Mouse (Mus musculus): ENCODE results near the gene Tada3. TPM values are rescaled to one million over a fixed set of nuclear protein-coding genes. Genes with fewer than 3 reads are reported as not detected.

The Tada3 gene
- total RNA-seq, 2 experiments from 2014 or later: 50.1 to 53.2 TPM

DNA sequence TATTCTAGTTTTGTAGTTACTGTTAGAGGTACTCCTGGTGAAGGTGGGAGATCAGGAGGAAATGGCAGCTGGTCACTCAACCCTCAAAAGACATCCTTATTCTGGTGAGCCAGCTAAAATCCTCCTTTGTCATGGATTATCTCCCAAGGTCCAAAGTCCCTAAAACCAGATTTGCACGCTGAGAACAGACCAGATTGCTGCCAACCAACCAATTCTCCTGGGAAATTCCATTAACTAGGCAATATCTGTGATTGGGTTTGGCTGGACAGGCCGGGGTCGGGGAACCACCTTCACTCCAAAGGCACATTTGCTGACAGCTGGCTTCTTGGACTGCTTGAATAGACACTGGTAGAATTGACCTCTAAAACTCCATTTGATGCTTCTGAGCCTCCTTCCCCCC, 13.0 kb upstream of the Tada3 start:
- no peak for DNase-seq (ENCODE audit: extremely low spot score in 1 of 2, low spot score in 1 of 2)

- no peak for DNase-seq (ENCODE audit: extremely low spot score in 1 of 2, low spot score in 1 of 2)
Observed at GRCm38 (mm10) chr6:113388960-113389359, 11.3 kb upstream of the Tada3 start, which contains the start of gene Ttll3. Gene Ttll3 (plus strand): TSS chr6:113389260.

GRCm38 (mm10) chr6:113386025-113386424, 8.3 kb upstream of the Tada3 start:
- DNase-seq (ENCODE audit: extremely low spot score in 1 of 2, low spot score in 1 of 2): no peak

DNA sequence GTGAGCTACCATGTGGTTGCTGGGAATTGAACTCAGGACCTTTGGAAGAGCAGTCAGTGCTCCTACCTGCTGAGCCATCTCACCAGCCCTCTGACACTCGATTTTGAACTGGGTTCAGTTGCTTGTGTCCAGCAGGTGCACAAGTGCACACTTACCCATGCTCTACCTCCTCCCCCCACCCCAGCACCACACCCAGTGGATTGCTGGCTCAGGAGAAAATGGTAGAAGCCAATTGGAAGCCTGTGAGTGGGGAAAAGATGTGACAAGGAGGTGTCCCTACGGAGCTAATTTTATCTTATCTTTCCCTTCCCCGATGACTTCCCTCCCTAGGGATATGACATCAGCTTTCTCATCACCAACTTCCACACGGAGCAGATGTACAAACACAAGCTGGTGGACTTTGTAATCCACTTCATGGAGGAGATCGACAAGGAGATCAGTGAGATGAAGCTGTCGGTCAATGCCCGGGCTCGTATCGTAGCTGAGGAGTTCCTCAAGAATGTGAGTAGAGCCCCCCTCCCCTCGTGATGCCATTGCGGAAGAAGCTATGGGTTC, 7.6 kb upstream of the Tada3 start:
- DNase-seq (ENCODE audit: extremely low spot score in 1 of 2, low spot score in 1 of 2): no peak

GRCm38 (mm10) chr6:113384351-113384927, 6.8 kb upstream of the Tada3 start:
- no peak for DNase-seq (ENCODE audit: extremely low spot score in 1 of 2, low spot score in 1 of 2)

GRCm38 (mm10) chr6:113380480-113380879, 2.8 kb upstream of the Tada3 start:
- DNase-seq (ENCODE audit: extremely low spot score in 1 of 2, low spot score in 1 of 2): no peak

DNA sequence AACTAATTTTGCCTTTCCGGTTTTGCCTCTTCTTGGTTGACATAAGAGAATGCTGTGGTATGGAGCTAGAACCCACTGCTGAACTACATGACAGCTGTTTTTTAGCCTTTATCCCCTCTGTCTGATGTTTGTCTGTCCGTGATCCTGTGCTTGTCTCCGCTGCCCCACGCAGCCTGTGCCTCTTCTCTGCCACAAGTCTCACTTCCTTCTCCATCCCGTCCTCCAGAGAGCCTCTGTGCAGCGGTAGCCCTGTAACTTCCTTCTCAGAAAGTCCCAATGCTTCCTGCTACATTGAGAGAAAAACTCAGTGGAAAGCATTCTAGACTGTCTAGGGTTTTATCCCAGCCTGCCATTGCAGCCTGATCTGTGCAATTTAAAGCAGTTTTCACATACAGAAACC, 1.6 kb upstream of the Tada3 start:
- DNase-seq (ENCODE audit: extremely low spot score in 1 of 2, low spot score in 1 of 2): no peak

DNA sequence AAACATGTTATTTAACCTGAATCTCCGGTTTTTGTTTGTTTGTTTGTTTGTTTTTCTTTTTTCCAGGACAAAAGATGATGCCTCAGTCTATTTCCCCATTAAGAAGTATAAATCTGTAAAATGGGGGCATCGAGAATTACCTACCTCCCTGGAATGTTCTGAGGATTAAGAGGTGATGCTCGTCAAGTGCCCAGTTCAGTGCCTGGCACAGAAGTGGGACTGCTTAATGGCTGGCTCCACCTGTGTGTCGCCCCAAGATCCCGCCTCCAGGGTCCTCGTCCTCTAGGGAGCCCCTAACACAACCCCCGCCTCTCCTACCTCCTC, 549 bp downstream of the Tada3 start:
- no peak for DNase-seq (ENCODE audit: extremely low spot score in 1 of 2, low spot score in 1 of 2)

- no peak for DNase-seq (ENCODE audit: extremely low spot score in 1 of 2, low spot score in 1 of 2)
Observed at GRCm38 (mm10) chr6:113373491-113373890, 4.2 kb downstream of the Tada3 start.

DNA sequence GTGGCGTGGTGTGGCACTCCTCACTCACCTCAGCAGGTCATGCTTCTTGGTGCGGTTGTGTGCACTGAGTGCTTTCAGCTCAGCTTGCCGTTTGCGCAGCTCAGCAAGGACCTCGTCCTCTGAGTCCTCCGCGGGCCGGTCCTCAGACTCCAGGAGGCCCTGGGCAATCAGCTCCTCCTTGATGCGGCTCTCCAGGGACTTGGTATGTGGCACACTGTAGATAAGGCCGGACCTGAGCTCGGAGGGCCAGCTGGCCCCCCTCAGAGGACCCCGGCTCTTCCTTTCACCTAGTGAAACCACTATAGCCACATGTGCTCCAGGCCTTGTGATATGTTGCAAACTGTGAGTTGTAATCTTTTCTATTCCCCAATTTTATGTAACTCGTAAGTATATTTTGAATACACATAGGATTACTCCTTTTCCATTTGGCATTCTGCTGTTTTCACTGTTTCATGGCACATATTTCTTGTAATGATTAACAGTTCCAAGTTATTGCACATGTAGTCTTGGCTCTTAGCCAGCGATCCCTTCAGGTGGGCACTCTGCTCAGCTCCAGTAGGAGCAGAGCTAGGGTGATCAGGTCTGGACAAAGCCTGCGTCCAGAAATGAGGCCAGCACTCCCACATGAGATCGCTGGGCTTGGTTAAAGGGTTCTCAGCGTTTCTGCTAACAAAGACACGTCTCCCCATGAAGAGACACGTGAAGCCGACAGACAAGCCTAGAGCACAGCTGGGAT, 7.3 kb downstream of the Tada3 start:
- DNase-seq (ENCODE audit: extremely low spot score in 1 of 2, low spot score in 1 of 2): no peak

DNA sequence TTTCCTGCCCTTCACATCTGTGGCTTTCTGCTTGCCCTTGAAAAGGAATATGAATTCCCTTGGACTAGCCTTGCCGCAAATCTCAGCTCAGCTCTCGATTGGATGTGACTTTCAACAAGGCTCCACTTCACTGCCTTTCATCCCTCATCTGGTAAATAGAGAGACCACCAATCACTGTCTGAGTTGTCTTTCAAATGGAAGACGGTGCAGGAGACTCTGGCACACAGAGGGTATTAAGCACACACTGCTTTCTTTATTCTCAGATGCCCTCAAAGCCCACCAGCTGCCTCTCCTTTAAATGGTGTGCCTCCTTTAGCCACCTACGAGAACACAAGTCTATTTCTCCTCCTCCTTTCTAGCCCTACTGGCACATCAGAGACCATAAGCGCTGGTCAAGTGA, 9.1 kb downstream of the Tada3 start:
- no peak for DNase-seq (ENCODE audit: extremely low spot score in 1 of 2, low spot score in 1 of 2)

- DNase-seq (ENCODE audit: extremely low spot score in 1 of 2, low spot score in 1 of 2): no peak
Observed at GRCm38 (mm10) chr6:113368124-113368523, 9.6 kb downstream of the Tada3 start.

GRCm38 (mm10) chr6:113367574-113367973, 10.1 kb downstream of the Tada3 start:
- no peak for DNase-seq (ENCODE audit: extremely low spot score in 1 of 2, low spot score in 1 of 2)

DNA sequence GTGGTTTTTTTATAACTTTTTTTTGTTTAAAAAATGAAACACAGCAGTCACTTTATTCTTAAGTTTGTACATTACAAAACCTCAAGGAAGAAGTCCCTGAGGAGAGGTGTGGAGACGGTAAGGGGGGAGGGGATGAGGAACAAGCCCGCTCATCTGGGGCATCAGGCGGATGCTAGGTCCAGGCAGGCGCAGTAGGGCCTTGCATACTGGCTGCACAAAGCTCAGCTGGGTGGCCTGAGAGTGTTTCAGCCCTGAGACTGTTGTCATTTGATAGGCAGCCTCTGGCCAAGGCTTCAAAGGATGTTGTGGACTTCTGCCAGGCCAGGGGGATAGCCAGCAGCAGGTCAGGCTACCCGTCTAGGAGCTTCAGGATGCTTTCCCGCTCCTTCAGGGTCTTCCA, 11.0 kb downstream of the Tada3 start:
- DNase-seq (ENCODE audit: extremely low spot score in 1 of 2, low spot score in 1 of 2): no peak

DNA sequence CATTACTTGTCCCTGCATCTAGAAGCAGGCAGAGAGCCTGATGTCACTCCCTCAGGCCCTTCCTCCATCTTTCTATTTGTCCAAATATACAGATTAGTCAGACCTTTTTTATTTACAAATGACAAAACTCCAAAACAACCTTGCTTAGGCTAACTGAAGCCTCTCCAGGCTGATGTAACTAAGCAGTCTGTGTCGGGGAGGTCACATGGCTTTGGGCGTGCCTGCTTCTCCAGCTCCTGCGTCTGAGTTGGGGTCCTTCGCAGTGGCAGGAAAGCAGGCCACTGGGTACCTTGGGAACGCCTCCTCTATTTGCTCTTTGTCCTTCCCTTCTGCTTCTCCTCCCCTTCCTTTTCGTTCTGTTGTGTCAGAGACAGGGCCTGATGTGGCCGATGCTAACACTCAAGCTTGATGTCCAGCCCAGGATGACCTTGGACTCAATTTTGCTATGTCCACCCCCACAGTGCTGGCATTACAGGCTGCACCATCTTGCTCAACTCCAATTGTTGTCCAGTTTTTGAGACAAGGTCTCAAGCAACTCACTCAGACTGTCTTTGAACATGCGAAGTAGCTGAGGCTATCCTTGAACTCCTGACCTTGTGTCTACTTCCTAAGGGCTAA, 13.1 kb downstream of the Tada3 start:
- DNase-seq (ENCODE audit: extremely low spot score in 1 of 2, low spot score in 1 of 2): no peak

DNA sequence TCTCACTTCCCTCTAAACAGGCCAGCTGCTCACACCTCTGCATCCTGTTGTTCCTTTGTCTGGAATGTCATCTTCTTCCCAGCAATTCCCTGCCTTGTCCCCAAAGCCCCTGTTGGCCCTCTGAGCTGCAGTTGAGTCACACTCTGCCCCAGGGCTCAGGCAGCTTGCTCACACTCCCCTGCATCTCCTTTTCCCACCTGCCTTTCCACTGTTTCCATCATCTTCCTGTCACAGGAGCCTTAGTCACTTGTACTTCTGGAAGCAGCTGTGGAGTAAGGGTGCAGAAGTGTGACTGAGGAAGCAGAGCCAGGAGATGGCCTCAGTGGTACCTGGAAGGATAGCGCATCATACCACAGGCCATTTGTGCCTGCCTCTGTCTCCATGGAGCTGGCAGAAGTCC, 15.4 kb downstream of the Tada3 start:
- no peak for DNase-seq (ENCODE audit: extremely low spot score in 1 of 2, low spot score in 1 of 2)

GRCm38 (mm10) chr6:113361476-113361875, 16.2 kb downstream of the Tada3 start:
- no peak for DNase-seq (ENCODE audit: extremely low spot score in 1 of 2, low spot score in 1 of 2)

GRCm38 (mm10) chr6:113353696-113354095, 24.0 kb downstream of the Tada3 start:
- no peak for DNase-seq (ENCODE audit: extremely low spot score in 1 of 2, low spot score in 1 of 2)

DNA sequence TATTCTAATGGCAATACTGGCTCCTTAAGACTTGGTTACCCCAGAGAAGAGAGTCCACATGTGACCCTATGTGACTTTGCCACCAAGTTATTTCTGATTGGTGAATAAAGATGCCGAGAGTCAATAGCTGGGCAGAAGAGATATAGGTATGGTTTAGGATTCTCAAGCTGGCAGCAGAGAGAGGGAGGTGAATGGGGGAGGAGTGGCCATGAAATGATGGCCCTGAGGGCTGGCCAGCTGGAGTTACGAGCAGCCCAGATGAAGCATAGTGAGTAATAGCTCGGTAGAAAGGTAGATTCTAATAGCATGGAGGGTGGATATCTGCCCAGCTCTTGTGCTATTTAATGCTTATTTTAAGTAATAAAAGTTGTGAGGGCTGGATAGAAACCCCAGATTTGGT, 24.9 kb downstream of the Tada3 start:
- DNase-seq (ENCODE audit: extremely low spot score in 1 of 2, low spot score in 1 of 2): no peak

- DNase-seq (ENCODE audit: extremely low spot score in 1 of 2, low spot score in 1 of 2): no peak
Observed at GRCm38 (mm10) chr6:113351653-113352052, 26.0 kb downstream of the Tada3 start.

- no peak for DNase-seq (ENCODE audit: extremely low spot score in 1 of 2, low spot score in 1 of 2)
Observed at GRCm38 (mm10) chr6:113351161-113351560, 26.5 kb downstream of the Tada3 start.

GRCm38 (mm10) chr6:113350538-113350937, 27.1 kb downstream of the Tada3 start:
- DNase-seq (ENCODE audit: extremely low spot score in 1 of 2, low spot score in 1 of 2): no peak

Data from layer of hippocampus, postnatal 25 days (tissue).